ENCODE assay signal across 10 mouse cellular contexts in genomic region chr7:143004727-143005343, GRCm38 (mm10). TPM values are rescaled to one million over a fixed set of nuclear protein-coding genes. Genes with fewer than 3 reads are reported as not detected.
DNase-seq lines count a peak whose midpoint lies in the region; ATAC-seq and TF ChIP-seq lines count a peak whose summit lies in the region.
"Had no signal": no experiment of that assay in that cellular context is flagged by ENCODE, and none has a peak within 500 bp of the region (broad histone marks: within the 10 kb centered on the region; RNA-seq: fewer than 3 reads in every experiment).

Tspan32 (plus strand) TSS chr7:143005046.

- no peaks in the 10 kb centered on the region for H3K9me3 ChIP-seq in heart, embryonic 15.5 days (replicated peaks)
- no peaks in the 10 kb centered on the region for H3K9me3 ChIP-seq in embryonic facial prominence, embryonic 12.5 days
- no peaks in the 10 kb centered on the region for H3K9me3 ChIP-seq in lung, postnatal 0 days (ENCODE audit: low read length)
- H3K9me3 ChIP-seq: forebrain, embryonic 12.5 days; midbrain, embryonic 13.5 days had no signal

- no peaks in the 10 kb centered on the region for H3K36me3 ChIP-seq in heart, embryonic 15.5 days
- H3K36me3 ChIP-seq in embryonic facial prominence, embryonic 12.5 days: no peaks in the 10 kb centered on the region
- H3K36me3 ChIP-seq in lung, postnatal 0 days (ENCODE audit: insufficient read depth, low read length): no peaks in the 10 kb centered on the region
- H3K36me3 ChIP-seq in thymus, adult 2 months (ENCODE audit: control insufficient read depth, insufficient read depth, low read length): no peaks in the 10 kb centered on the region
- H3K36me3 ChIP-seq: forebrain, embryonic 12.5 days; midbrain, embryonic 13.5 days had no signal

- H3K27me3 ChIP-seq in heart, embryonic 15.5 days: no peaks in the 10 kb centered on the region
- no peaks in the 10 kb centered on the region for H3K27me3 ChIP-seq in embryonic facial prominence, embryonic 12.5 days
- no peaks in the 10 kb centered on the region for H3K27me3 ChIP-seq in lung, postnatal 0 days (replicated peaks; ENCODE audit: insufficient read depth, low read length)
- H3K27me3 ChIP-seq in thymus, adult 2 months (ENCODE audit: control insufficient read depth, insufficient read depth, low read length): no peaks in the 10 kb centered on the region
- H3K27me3 ChIP-seq: forebrain, embryonic 12.5 days; midbrain, embryonic 13.5 days had no signal

- H3K4me3 ChIP-seq in heart, embryonic 15.5 days: no peak within 1 kb of the TSS
- no peak within 1 kb of the TSS for H3K4me3 ChIP-seq in embryonic facial prominence, embryonic 12.5 days
- no peak within 1 kb of the TSS for H3K4me3 ChIP-seq in lung, postnatal 0 days (ENCODE audit: low read depth, low read length)
- H3K4me3 ChIP-seq in thymus, adult 2 months (ENCODE audit: control insufficient read depth, insufficient read depth, low read length): peak within 1 kb of the TSS; percentile 48
- H3K4me3 ChIP-seq: forebrain, embryonic 12.5 days; midbrain, embryonic 13.5 days had no signal

- no peak for ATAC-seq in heart, embryonic 15.5 days (replicated peaks; ENCODE audit: insufficient number of reproducible peaks, insufficient read depth, low FRiP score, low read depth)
- no peak for ATAC-seq in embryonic facial prominence, embryonic 12.5 days (ENCODE audit: insufficient number of reproducible peaks, insufficient read depth, low FRiP score, low TSS enrichment)
- ATAC-seq in lung, postnatal 0 days: no peak
- ATAC-seq: midbrain, embryonic 13.5 days had no signal

- H3K4me2 ChIP-seq in heart, embryonic 15.5 days: peak within 1 kb of the TSS; percentile 14; the same call in 1 of the 2 replicates
- no peak within 1 kb of the TSS for H3K4me2 ChIP-seq in embryonic facial prominence, embryonic 12.5 days (replicated peaks)
- H3K4me2 ChIP-seq in lung, postnatal 0 days (replicated peaks; ENCODE audit: low read depth, low read length): peak within 1 kb of the TSS; percentile 19; the same call in 1 of the 2 replicates
- H3K4me2 ChIP-seq: forebrain, embryonic 12.5 days; midbrain, embryonic 13.5 days had no signal

- no peak for TF ChIP-seq POLR2A in thymus, adult 2 months (IDR thresholded peaks at IDR 0.05; ENCODE audit: control insufficient read depth, extremely low read depth, insufficient read depth, low read length, poor library complexity)

- WGBS in heart, embryonic 15.5 days: 62% methylated on average over 4 of the region's 4 CpGs
- 75% methylated on average over 4 of the region's 4 CpGs for WGBS in embryonic facial prominence, embryonic 12.5 days
- WGBS in lung, postnatal 0 days: 74% methylated on average over 4 of the region's 4 CpGs
- 3% methylated on average over 4 of the region's 4 CpGs for WGBS in thymus, adult 2 months

- TF ChIP-seq EP300 in lung, postnatal 0 days (IDR thresholded peaks at IDR 0.05): no peak

- H3K9ac ChIP-seq in heart, embryonic 15.5 days: no peak within 1 kb of the TSS
- H3K9ac ChIP-seq in embryonic facial prominence, embryonic 12.5 days: no peak within 1 kb of the TSS
- H3K9ac ChIP-seq in lung, postnatal 0 days (replicated peaks; ENCODE audit: low read depth): no peak within 1 kb of the TSS; the same call in 1 of the 2 replicates
- H3K9ac ChIP-seq: forebrain, embryonic 12.5 days; midbrain, embryonic 13.5 days had no signal

- TF ChIP-seq CTCF in lung, postnatal 0 days (IDR thresholded peaks at IDR 0.05): no peak
- no peak for TF ChIP-seq CTCF in thymus, adult 2 months (IDR thresholded peaks at IDR 0.05; ENCODE audit: borderline replicate concordance, control insufficient read depth, extremely low read depth, insufficient read depth, low read length, poor library complexity)

- DNase-seq in heart, postnatal 4 days: no peak
- DNase-seq in lung, postnatal 0 days (ENCODE audit: low spot score): no peak
- peak; percentile 73 for DNase-seq in thymus, adult 2 months
- no peak for DNase-seq in layer of hippocampus, adult 11-12 months (ENCODE audit: low spot score)
- no peak for DNase-seq in cerebellum, adult 9-11 months
- DNase-seq in urinary bladder, adult 2 months (ENCODE audit: low spot score): no peak

- H3K27ac ChIP-seq in heart, embryonic 15.5 days: no peak within 1 kb of the TSS
- H3K27ac ChIP-seq in embryonic facial prominence, embryonic 12.5 days: 0 out of 2 replicates have a peak within 1 kb of the TSS, but pooled peaks have one; percentile 9
- H3K27ac ChIP-seq in lung, postnatal 0 days (ENCODE audit: low read length): peak within 1 kb of the TSS; percentile 75
- peak within 1 kb of the TSS; percentile 90 for H3K27ac ChIP-seq in thymus, adult 2 months (ENCODE audit: control insufficient read depth, insufficient read depth, low read length)
- H3K27ac ChIP-seq: forebrain, embryonic 12.5 days; midbrain, embryonic 13.5 days had no signal

- H3K4me1 ChIP-seq in heart, embryonic 15.5 days (replicated peaks): peaks cover 52% of the 10 kb centered on the region
- peaks cover 19% of the 10 kb centered on the region for H3K4me1 ChIP-seq in embryonic facial prominence, embryonic 12.5 days
- peaks cover 22% of the 10 kb centered on the region; the same call in 1 of the 2 replicates for H3K4me1 ChIP-seq in lung, postnatal 0 days (ENCODE audit: insufficient read depth, low read depth, low read length)
- peaks cover 56% of the 10 kb centered on the region for H3K4me1 ChIP-seq in thymus, adult 2 months (replicated peaks; ENCODE audit: control insufficient read depth, insufficient read depth, low read length)

RNA-seq across cellular contexts. Expression of gene Tspan32, which starts in this region (rescaled TPM):
- polyA plus RNA-seq in heart, embryonic 15.5 days (2015; fragmentation: Nextera tagmentation; extraction: Ambion mirVana): 2.4 and 3.7 TPM in 2 replicates
- total RNA-seq in heart, postnatal 4 days (2021): under 1 TPM; 0.45 to 0.64 TPM
- 1.9 and 3.3 TPM in 2 replicates for polyA plus RNA-seq in embryonic facial prominence, embryonic 12.5 days (2016; fragmentation: Nextera tagmentation; extraction: Ambion mirVana)
- polyA plus RNA-seq in lung, postnatal 0 days (2015; fragmentation: Nextera tagmentation; extraction: Ambion mirVana): 6.1 and 7.8 TPM in 2 replicates
- polyA plus RNA-seq in thymus, adult 2 months (2012; rRNA removed): 78.8 and 92.3 TPM in 2 replicates
- polyA plus RNA-seq in urinary bladder, adult 2 months (2012; rRNA removed): 1.9 and 2.8 TPM in 2 replicates
